Mouse (Mus musculus): Measurements from ENCODE around the gene Aox3.

- TF ChIP-seq GABPA (IDR thresholded peaks at IDR 0.05; ENCODE audit: insufficient replicate concordance, low read depth, low read length) (no peak), ZNF384 (IDR thresholded peaks at IDR 0.05; ENCODE audit: low read depth, low read length) (no peak), KAT2A (IDR thresholded peaks at IDR 0.05; ENCODE audit: insufficient replicate concordance, low read length) (no peak), CTCF (conservative IDR thresholded peaks at IDR 0.05 in 1 of 2, IDR thresholded peaks at IDR 0.05 in 1 of 2; ENCODE audit: low read depth in 2 of 2, low read length in 2 of 2) (no peak), MAZ (IDR thresholded peaks at IDR 0.05; ENCODE audit: low read depth, low read length) (no peak), MAFK (IDR thresholded peaks at IDR 0.05; ENCODE audit: insufficient replicate concordance, low read length) (no peak)
These were observed 125.5 kb downstream of the Aox3 start for GRCm38 (mm10) chr1:58238440-58238839.

Data from CH12.LX (cell line).